Mouse (Mus musculus): Measurements from ENCODE around the gene Poc5.

DNA sequence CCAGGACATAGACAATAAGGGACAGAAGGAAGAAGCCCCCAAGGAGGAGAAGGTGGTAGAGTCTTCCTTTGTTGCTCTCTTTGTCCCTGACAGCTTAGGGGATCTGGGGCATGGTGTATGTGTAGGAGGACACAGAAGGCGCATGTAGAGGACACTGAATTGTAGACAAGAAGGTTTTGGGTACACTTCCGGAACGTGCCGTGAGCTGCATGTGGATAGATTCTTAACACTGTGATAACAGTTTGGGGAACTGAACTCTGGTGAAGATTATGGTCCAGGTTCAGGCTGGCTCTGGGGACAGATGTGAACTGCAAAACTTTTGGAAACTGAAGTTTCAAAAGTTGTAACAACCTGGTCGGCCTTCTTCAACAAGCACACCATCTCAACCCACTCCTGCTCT lies 69.5 kb downstream of the Poc5 start:
- TF ChIP-seq POLR2A (IDR thresholded peaks at IDR 0.05; ENCODE audit: borderline replicate concordance, control insufficient read depth, low read depth, low read length) (no peak), CTCF (IDR thresholded peaks at IDR 0.05; ENCODE audit: control insufficient read depth, insufficient read depth, low read length) (no peak)

Data from bone marrow, adult 2 months (tissue).